Mouse (Mus musculus): Measurements from ENCODE around the gene Sf3b4. TPM values are rescaled to one million over a fixed set of nuclear protein-coding genes. Genes with fewer than 3 reads are reported as not detected.
A peak's percentile ranks its signal among the peaks of the same experiment; 100 is the strongest.

Sf3b4 gene
- total RNA-seq, 2 experiments from 2014 or later, result 22.7 to 94.6 TPM

DNA sequence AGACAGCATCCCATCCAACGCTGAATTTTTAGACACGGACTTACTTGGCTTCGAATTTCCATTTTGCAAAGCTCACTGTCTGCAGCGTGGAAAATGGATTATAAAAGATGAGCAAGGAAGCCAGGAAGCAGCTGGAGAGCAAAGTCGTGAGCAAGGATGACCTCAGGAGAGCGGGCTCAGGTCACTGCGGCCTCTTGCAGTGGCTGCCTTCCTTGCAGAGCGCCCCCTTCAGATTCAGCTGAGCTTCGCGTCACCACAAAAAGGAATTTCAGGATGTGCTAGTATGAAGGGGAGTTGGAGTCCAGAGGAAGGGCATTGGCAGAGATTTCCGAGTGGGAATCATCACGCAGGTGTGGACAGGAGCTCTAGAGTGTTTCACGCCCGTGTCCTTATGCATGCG, 37.1 kb downstream of the Sf3b4 start:
- ATAC-seq (replicated peaks; ENCODE audit: poor library complexity, severe bottlenecking), result no peak

DNA sequence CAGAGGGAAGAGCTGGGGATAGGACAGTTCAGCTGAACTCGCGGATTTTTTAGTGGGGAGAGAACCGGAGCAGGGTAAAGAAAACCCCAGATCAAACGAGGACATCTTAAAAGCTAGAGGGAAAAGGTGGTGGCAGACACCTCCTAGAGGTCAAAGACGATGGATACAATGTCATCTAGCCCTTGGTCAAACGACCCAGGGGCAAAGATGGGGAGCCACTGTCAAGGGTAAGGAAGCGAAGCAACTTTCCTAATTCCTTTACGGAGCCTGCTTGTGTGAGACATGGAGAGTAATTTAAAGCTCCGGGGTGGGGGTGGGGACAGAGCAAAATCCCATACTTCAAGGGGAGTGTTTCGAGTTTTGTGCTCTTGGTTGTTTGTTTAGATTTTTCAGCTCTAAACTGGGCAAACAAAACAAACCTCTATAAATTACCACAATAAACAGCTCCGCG, 47.1 kb downstream of the Sf3b4 start:
- 0 out of 2 replicates have a peak, but pooled peaks have one; percentile 10 for ATAC-seq (replicated peaks; ENCODE audit: poor library complexity, severe bottlenecking)

DNA sequence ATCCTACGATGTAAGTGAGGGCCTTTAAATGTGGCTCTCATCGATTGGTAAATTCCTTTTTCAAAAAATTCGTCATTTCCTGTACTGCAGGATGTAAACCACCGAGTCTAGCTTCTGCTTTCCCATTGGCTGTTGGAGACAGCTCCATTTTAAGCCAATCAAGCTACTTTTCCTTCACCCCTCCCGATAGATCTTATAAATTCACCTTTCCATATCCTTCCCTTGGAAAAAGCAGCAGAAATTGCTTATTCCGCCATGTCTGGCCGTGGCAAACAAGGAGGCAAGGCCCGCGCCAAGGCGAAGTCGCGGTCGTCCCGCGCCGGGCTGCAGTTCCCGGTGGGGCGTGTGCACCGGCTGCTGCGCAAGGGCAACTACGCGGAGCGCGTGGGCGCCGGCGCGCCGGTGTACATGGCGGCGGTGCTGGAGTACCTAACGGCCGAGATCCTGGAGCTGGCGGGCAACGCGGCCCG, 47.6 kb downstream of the Sf3b4 start, which contains the start of the genes Bola1 and Hist2h2ab:
Gene Bola1 (minus strand): TSS at position 49 of the 470 bp plus-strand sequence.
Gene Hist2h2ab (plus strand): TSS at position 205 of the 470 bp plus-strand sequence.
- peak; percentile 52 for ATAC-seq (replicated peaks; ENCODE audit: poor library complexity, severe bottlenecking)

GRCm38 (mm10) chr3:96220131-96220764, 48.1 kb downstream of the Sf3b4 start:
- ATAC-seq (replicated peaks; ENCODE audit: poor library complexity, severe bottlenecking), result peak; percentile 5; the same call in 1 of the 2 replicates

GRCm38 (mm10) chr3:96220765-96221639, 48.9 kb downstream of the Sf3b4 start, which contains the start of the genes Hist2h2ac and Hist2h2be:
Gene Hist2h2ac (minus strand): TSS chr3:96220880.
Gene Hist2h2be (plus strand): TSS chr3:96221119.
- peak; percentile 78 for ATAC-seq (replicated peaks; ENCODE audit: poor library complexity, severe bottlenecking)

DNA sequence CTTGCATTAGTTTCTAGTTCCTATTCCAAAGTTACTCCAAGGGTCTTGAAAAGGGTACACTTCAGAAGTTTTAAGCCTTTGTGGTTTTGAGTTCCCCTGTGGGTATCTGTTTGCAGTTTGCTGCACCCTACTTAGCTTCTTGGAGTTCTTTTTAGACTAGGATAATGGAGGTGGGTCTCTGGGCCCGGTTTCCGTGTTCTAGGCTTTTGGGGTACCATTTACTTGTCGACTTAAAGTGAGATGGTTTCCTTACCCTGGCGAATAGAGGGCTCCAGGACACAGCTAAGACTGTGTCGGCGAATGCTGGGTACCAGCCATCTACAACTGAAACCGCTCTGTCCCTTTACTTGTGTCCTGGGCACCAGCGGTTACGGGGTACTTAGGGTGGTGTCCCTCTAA, 49.5 kb downstream of the Sf3b4 start:
- peak; percentile 0; the same call in 1 of the 2 replicates for ATAC-seq (replicated peaks; ENCODE audit: poor library complexity, severe bottlenecking)

DNA sequence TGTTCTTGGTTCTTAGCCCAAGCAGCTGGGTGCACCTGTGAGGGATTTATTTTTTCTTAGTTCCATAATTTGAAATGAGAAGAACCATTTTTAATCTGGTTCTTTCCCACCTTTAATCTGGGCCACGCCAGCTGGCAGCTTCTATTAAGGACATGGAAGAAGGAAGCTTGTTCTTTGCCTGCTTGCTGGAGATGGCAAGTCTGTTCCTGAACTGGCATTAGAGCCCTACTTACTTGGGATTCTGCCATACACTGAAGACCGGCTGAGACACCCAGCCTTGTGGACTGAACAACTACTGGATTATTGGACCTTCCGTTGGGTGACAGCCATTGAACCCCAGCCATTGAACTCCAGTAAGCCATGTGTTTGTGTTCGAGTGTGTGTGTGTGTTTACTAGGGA, 50.6 kb downstream of the Sf3b4 start:
- no peak for ATAC-seq (replicated peaks; ENCODE audit: poor library complexity, severe bottlenecking)

GRCm38 (mm10) chr3:96225421-96225820, 53.3 kb downstream of the Sf3b4 start:
- ATAC-seq (replicated peaks; ENCODE audit: poor library complexity, severe bottlenecking), result no peak

Other genes with a start within 250 kb of the Sf3b4 start
- 159 and 191 TPM in 2 replicates for gene Anp32e, start 243.1 kb upstream of the Sf3b4 start, total RNA-seq (2014; fragmentation: Nextera tagmentation)
- gene Anp32e, start 243.1 kb upstream of the Sf3b4 start, total RNA-seq (2017), result 445 and 523 TPM in 2 replicates
- gene Plekho1, start 176.3 kb upstream of the Sf3b4 start, total RNA-seq (2014; fragmentation: Nextera tagmentation), result 45.7 and 59.7 TPM in 2 replicates
- 30.2 and 31.3 TPM in 2 replicates for gene Plekho1, start 176.3 kb upstream of the Sf3b4 start, total RNA-seq (2017)
- gene Vps45, start 113.9 kb upstream of the Sf3b4 start, total RNA-seq (2014; fragmentation: Nextera tagmentation), result 16.8 and 56.2 TPM in 2 replicates
- gene Vps45, start 113.9 kb upstream of the Sf3b4 start, total RNA-seq (2017), result 13.1 and 13.6 TPM in 2 replicates
- 3.4 and 6.1 TPM in 2 replicates for gene Otud7b, start 67.8 kb upstream of the Sf3b4 start, total RNA-seq (2014; fragmentation: Nextera tagmentation)
- gene Otud7b, start 67.8 kb upstream of the Sf3b4 start, total RNA-seq (2017), result 8.8 and 12.5 TPM in 2 replicates
- gene Mtmr11, start 10.3 kb upstream of the Sf3b4 start, total RNA-seq (2014; fragmentation: Nextera tagmentation), result not detected in 2 replicates
- gene Mtmr11, start 10.3 kb upstream of the Sf3b4 start, total RNA-seq (2017), result 2.6 TPM in 1 of 2 replicates, not detected in the other
- 0.39 and 1.7 TPM in 2 replicates for gene Sv2a, start 8.8 kb downstream of the Sf3b4 start, total RNA-seq (2014; fragmentation: Nextera tagmentation)
- 0.21 and 1.7 TPM in 2 replicates for gene Sv2a, start 8.8 kb downstream of the Sf3b4 start, total RNA-seq (2017)
- 9.4 and 44.0 TPM in 2 replicates for gene Bola1, start 47.4 kb downstream of the Sf3b4 start, total RNA-seq (2014; fragmentation: Nextera tagmentation)
- 45.3 and 56.0 TPM in 2 replicates for gene Bola1, start 47.4 kb downstream of the Sf3b4 start, total RNA-seq (2017)
- gene Hist2h2ab, start 47.5 kb downstream of the Sf3b4 start, total RNA-seq (2014; fragmentation: Nextera tagmentation), result 2.9 and 4.4 TPM in 2 replicates
- gene Hist2h2ab, start 47.5 kb downstream of the Sf3b4 start, total RNA-seq (2017), result 239 TPM in 2 replicates
- gene Hist2h2ac, start 48.5 kb downstream of the Sf3b4 start, total RNA-seq (2014; fragmentation: Nextera tagmentation), result 11.4 and 41.6 TPM in 2 replicates
- gene Hist2h2ac, start 48.5 kb downstream of the Sf3b4 start, total RNA-seq (2017), result 2,701 and 3,178 TPM in 2 replicates
- gene Hist2h2be, start 48.8 kb downstream of the Sf3b4 start, total RNA-seq (2014; fragmentation: Nextera tagmentation), result 5.1 and 11.2 TPM in 2 replicates
- 3.3 and 4.4 TPM in 2 replicates for gene Hist2h2be, start 48.8 kb downstream of the Sf3b4 start, total RNA-seq (2017)
- 35.5 and 102 TPM in 2 replicates for gene Hist2h3c2, start 66.8 kb downstream of the Sf3b4 start, total RNA-seq (2014; fragmentation: Nextera tagmentation)
- 160 and 202 TPM in 2 replicates for gene Hist2h3c2, start 66.8 kb downstream of the Sf3b4 start, total RNA-seq (2017)
- gene Hist2h2aa2, start 67.9 kb downstream of the Sf3b4 start, total RNA-seq (2014; fragmentation: Nextera tagmentation), result 22.0 TPM in 1 of 2 replicates, not detected in the other
- 5,007 TPM in 1 of 2 replicates, not detected in the other for gene Hist2h2aa2, start 67.9 kb downstream of the Sf3b4 start, total RNA-seq (2017)
- 15.5 and 20.3 TPM in 2 replicates for gene Hist2h2aa1, start 73.2 kb downstream of the Sf3b4 start, total RNA-seq (2014; fragmentation: Nextera tagmentation)
- gene Hist2h2aa1, start 73.2 kb downstream of the Sf3b4 start, total RNA-seq (2017), result 5,091 and 8,727 TPM in 2 replicates
- 2.6 TPM in 1 of 2 replicates, not detected in the other for gene Hist2h3c1, start 74.4 kb downstream of the Sf3b4 start, total RNA-seq (2014; fragmentation: Nextera tagmentation)
- gene Hist2h3c1, start 74.4 kb downstream of the Sf3b4 start, total RNA-seq (2017), result 3.9 TPM in 1 of 2 replicates, not detected in the other
- gene Hist2h4, start 91.0 kb downstream of the Sf3b4 start, total RNA-seq (2014; fragmentation: Nextera tagmentation), result 26.9 and 57.4 TPM in 2 replicates
- gene Hist2h4, start 91.0 kb downstream of the Sf3b4 start, total RNA-seq (2017), result 89.6 and 103 TPM in 2 replicates
- gene Hist2h3b, start 96.3 kb downstream of the Sf3b4 start, total RNA-seq (2014; fragmentation: Nextera tagmentation), result 61.4 and 193 TPM in 2 replicates
- 408 and 566 TPM in 2 replicates for gene Hist2h3b, start 96.3 kb downstream of the Sf3b4 start, total RNA-seq (2017)
- gene Hist2h2bb, start 97.4 kb downstream of the Sf3b4 start, total RNA-seq (2014; fragmentation: Nextera tagmentation), result 530 and 902 TPM in 2 replicates
- gene Hist2h2bb, start 97.4 kb downstream of the Sf3b4 start, total RNA-seq (2017), result 6,305 and 6,740 TPM in 2 replicates
- not detected in 2 replicates for gene Fcgr1, start 121.6 kb downstream of the Sf3b4 start, total RNA-seq (2014; fragmentation: Nextera tagmentation)
- 0.04 and 4.6 TPM in 2 replicates for gene Fcgr1, start 121.6 kb downstream of the Sf3b4 start, total RNA-seq (2017)

All from granulocyte monocyte progenitor cell, adult 5-6 weeks (primary cell).